Mouse (Mus musculus) right cerebral cortex, adult 18-20 months (tissue): ENCODE measurements around the gene Tns1.

Source experiments
- DNase-seq: peaks from one replicate; pipeline ENCODE4 v3.0.0; 2022; ENCODE audit warnings: mixed read lengths

The Tns1 gene

GRCm38 (mm10) chr1:74009495-74009894, 114.8 kb downstream of the Tns1 start:
- DNase-seq: no peak

GRCm38 (mm10) chr1:74008966-74009365, 115.3 kb downstream of the Tns1 start:
- no peak for DNase-seq

GRCm38 (mm10) chr1:74008498-74008897, 115.8 kb downstream of the Tns1 start:
- no peak for DNase-seq

GRCm38 (mm10) chr1:74007398-74008050, 116.7 kb downstream of the Tns1 start:
- DNase-seq: no peak

- no peak for DNase-seq
These were observed 119.2 kb downstream of the Tns1 start for GRCm38 (mm10) chr1:74005020-74005419.

- no peak for DNase-seq
These were observed 120.5 kb downstream of the Tns1 start for GRCm38 (mm10) chr1:74003723-74004122.

- no peak for DNase-seq
These were observed 122.8 kb downstream of the Tns1 start for GRCm38 (mm10) chr1:74001449-74001820.

GRCm38 (mm10) chr1:74000810-74001448, 123.3 kb downstream of the Tns1 start:
- no peak for DNase-seq

GRCm38 (mm10) chr1:74000191-74000651, 124.0 kb downstream of the Tns1 start:
- no peak for DNase-seq

GRCm38 (mm10) chr1:73999533-73999932, 124.7 kb downstream of the Tns1 start:
- no peak for DNase-seq

GRCm38 (mm10) chr1:73998925-73999375, 125.3 kb downstream of the Tns1 start:
- DNase-seq: no peak

GRCm38 (mm10) chr1:73998131-73998865, 126.0 kb downstream of the Tns1 start:
- no peak for DNase-seq

- no peak for DNase-seq
These were observed 126.9 kb downstream of the Tns1 start for GRCm38 (mm10) chr1:73997341-73997740.

- DNase-seq: no peak
These were observed 127.6 kb downstream of the Tns1 start for GRCm38 (mm10) chr1:73996650-73997049.

- DNase-seq: peak; percentile 45
These were observed 128.0 kb downstream of the Tns1 start for GRCm38 (mm10) chr1:73996209-73996608.

GRCm38 (mm10) chr1:73995063-73995810, 129.0 kb downstream of the Tns1 start:
- no peak for DNase-seq

GRCm38 (mm10) chr1:73993901-73994426, 130.3 kb downstream of the Tns1 start:
- DNase-seq: no peak

GRCm38 (mm10) chr1:73993279-73993678, 131.0 kb downstream of the Tns1 start:
- DNase-seq: no peak

GRCm38 (mm10) chr1:73992201-73992938, 131.9 kb downstream of the Tns1 start:
- DNase-seq: no peak

- peak; percentile 65 for DNase-seq
These were observed 133.0 kb downstream of the Tns1 start for GRCm38 (mm10) chr1:73991226-73991625.

- DNase-seq: no peak
These were observed 134.2 kb downstream of the Tns1 start for GRCm38 (mm10) chr1:73990024-73990423.

GRCm38 (mm10) chr1:73987705-73988201, 136.5 kb downstream of the Tns1 start:
- no peak for DNase-seq
